Mouse (Mus musculus) ES-Bruce4 (cell line): ENCODE measurements around the gene Get4. TPM values are rescaled to one million over a fixed set of nuclear protein-coding genes. Genes with fewer than 3 reads are reported as not detected.

ENCODE experiments used
- H3K27ac ChIP-seq: 2 replicates; pipeline ENCODE4 v1.5.1; 2012; ENCODE audit warnings: low read length, inconsistent platforms; ENCODE audit not compliant: insufficient read depth
- H3K27me3 ChIP-seq: 2 replicates; pipeline ENCODE4 v1.6.1; 2012; ENCODE audit warnings: mild to moderate bottlenecking, low read length, inconsistent platforms; ENCODE audit not compliant: control insufficient read depth, poor library complexity, insufficient read depth, severe bottlenecking
- H3K36me3 ChIP-seq: 2 replicates; pipeline ENCODE4 v1.6.1; 2012; ENCODE audit warnings: inconsistent platforms, mild to moderate bottlenecking, low read length, moderate library complexity; ENCODE audit not compliant: control insufficient read depth, poor library complexity, insufficient read depth, severe bottlenecking
- H3K4me1 ChIP-seq: one replicate; pipeline ENCODE4 v1.8.1; 2011; ENCODE audit warnings: low read length; ENCODE audit not compliant: control insufficient read depth, insufficient read depth
- H3K4me3 ChIP-seq: 2 replicates; pipeline ENCODE4 v1.5.1; 2011; ENCODE audit warnings: low read depth, mild to moderate bottlenecking, low read length
- H3K9ac ChIP-seq: 2 replicates; pipeline ENCODE4 v1.6.1; 2012; ENCODE audit warnings: low read depth, mild to moderate bottlenecking, inconsistent platforms; ENCODE audit not compliant: poor library complexity, severe bottlenecking
- H3K9me3 ChIP-seq: replicated peaks from 2 replicates; pipeline ENCODE4 v1.6.1; 2012; ENCODE audit warnings: mild to moderate bottlenecking, low read length, inconsistent platforms; ENCODE audit not compliant: control insufficient read depth, poor library complexity, insufficient read depth, severe bottlenecking
- CTCF ChIP-seq: IDR thresholded peaks from one replicate; pipeline ENCODE4 v1.8.1; 2011; ENCODE audit warnings: low read depth, low read length
- EP300 ChIP-seq: IDR thresholded peaks from 2 replicates; pipeline ENCODE4 v1.6.1; 2011; ENCODE audit warnings: low read depth, low read length; ENCODE audit not compliant: insufficient read depth
- POLR2A ChIP-seq: IDR thresholded peaks from one replicate; pipeline ENCODE4 v1.8.1; 2011; ENCODE audit warnings: low read length; ENCODE audit not compliant: insufficient read depth
- polyA plus RNA-seq: library from polyadenylated mRNA; stranded (reverse); fragments of >200 nt; gene quantifications from 2 replicates; pipeline ENCODE4 v1.2.4, GENCODE M21; 2011; ENCODE audit warnings: low read depth; ENCODE audit not compliant: missing spikeins, insufficient read depth, insufficient read length

Get4 gene
- polyA plus RNA-seq, 1 experiment = 55.9 TPM

- no peak overlapping the region for H3K27ac ChIP-seq
- peaks cover 19% of the 10 kb centered on the region for H3K36me3 ChIP-seq
- no peak overlapping the region for H3K9ac ChIP-seq
- H3K4me3 ChIP-seq = no peak overlapping the region
- no peaks in the 10 kb centered on the region for H3K4me1 ChIP-seq
- H3K27me3 ChIP-seq = no peaks in the 10 kb centered on the region
- no peak for TF ChIP-seq CTCF
- no peak for TF ChIP-seq POLR2A
- TF ChIP-seq EP300 = no peak
- peaks cover 5% of the 10 kb centered on the region for H3K9me3 ChIP-seq
Observed at GRCm38 (mm10) chr5:139216774-139217173, 35.4 kb upstream of the Get4 start.

- Histone ChIP-seq H3K4me3 (no peak overlapping the region), H3K4me1 (no peaks in the 10 kb centered on the region), H3K9ac (no peak overlapping the region), H3K36me3 (peaks cover 29% of the 10 kb centered on the region), H3K27ac (no peak overlapping the region), H3K27me3 (no peaks in the 10 kb centered on the region), H3K9me3 (no peaks in the 10 kb centered on the region)
- TF ChIP-seq POLR2A (no peak), CTCF (no peak), EP300 (no peak)
Observed at GRCm38 (mm10) chr5:139220006-139220515, 32.1 kb upstream of the Get4 start.

GRCm38 (mm10) chr5:139220610-139221009, 31.5 kb upstream of the Get4 start:
- no peaks in the 10 kb centered on the region for H3K4me1 ChIP-seq
- no peak overlapping the region for H3K9ac ChIP-seq
- TF ChIP-seq EP300 (no peak), POLR2A (no peak), CTCF (no peak)
- no peaks in the 10 kb centered on the region for H3K27me3 ChIP-seq
- H3K27ac ChIP-seq = no peak overlapping the region
- H3K9me3 ChIP-seq = no peaks in the 10 kb centered on the region
- H3K36me3 ChIP-seq = peaks cover 30% of the 10 kb centered on the region
- H3K4me3 ChIP-seq = no peak overlapping the region

DNA sequence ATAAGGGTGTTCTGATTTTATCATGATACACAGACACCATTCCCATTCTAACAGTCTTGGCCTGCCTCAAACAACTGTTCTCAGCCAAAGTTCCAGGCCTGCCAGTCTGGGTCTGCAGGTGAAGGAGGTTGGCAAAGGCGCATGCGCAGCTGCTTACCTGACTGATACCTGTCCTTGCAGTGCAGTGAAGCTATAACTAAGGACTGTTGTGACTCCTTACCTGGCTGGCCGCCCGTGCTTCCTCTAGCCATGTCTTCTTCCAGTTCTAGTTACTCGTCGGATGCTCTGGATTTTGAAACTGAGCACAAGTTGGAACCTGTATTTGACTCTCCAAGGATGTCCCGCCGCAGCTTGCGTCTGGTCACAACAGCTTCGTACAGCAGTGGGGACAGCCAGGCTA, 28.8 kb upstream of the Get4 start:
- H3K9ac ChIP-seq = no peak overlapping the region
- no peaks in the 10 kb centered on the region for H3K4me1 ChIP-seq
- no peaks in the 10 kb centered on the region for H3K9me3 ChIP-seq
- peaks cover 43% of the 10 kb centered on the region for H3K36me3 ChIP-seq
- no peak overlapping the region for H3K27ac ChIP-seq
- no peak overlapping the region for H3K4me3 ChIP-seq
- TF ChIP-seq POLR2A = no peak
- no peak for TF ChIP-seq CTCF
- no peaks in the 10 kb centered on the region for H3K27me3 ChIP-seq

- no peaks in the 10 kb centered on the region for H3K4me1 ChIP-seq
- no peak overlapping the region for H3K4me3 ChIP-seq
- no peak overlapping the region for H3K27ac ChIP-seq
- H3K9me3 ChIP-seq = no peaks in the 10 kb centered on the region
- no peaks in the 10 kb centered on the region for H3K27me3 ChIP-seq
- H3K36me3 ChIP-seq = peaks cover 41% of the 10 kb centered on the region
- TF ChIP-seq EP300 (no peak), CTCF (no peak), POLR2A (no peak)
- H3K9ac ChIP-seq = no peak overlapping the region
Observed at GRCm38 (mm10) chr5:139227236-139227635, 24.9 kb upstream of the Get4 start.

DNA sequence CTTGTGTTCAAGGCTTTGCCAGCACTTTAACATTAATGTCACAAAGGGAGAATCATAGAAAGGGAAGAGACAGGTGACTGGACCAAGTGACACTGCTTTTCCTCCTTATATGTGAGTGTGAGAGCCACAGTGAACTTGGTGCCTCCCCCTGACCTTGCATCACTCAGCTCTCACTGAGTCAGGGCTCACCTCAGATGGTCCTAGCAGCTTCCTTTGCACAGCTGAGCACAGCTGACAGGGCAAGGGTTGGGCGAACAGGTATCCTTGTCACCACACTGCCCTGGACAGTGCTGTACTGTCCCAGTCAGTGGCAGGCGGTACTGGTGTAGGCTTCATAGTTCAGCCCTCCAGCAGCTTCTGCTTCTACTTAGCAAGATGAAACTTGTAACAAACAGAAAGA, 24.5 kb upstream of the Get4 start:
- Histone ChIP-seq H3K27me3 (no peaks in the 10 kb centered on the region), H3K9ac (no peak overlapping the region), H3K27ac (no peak overlapping the region), H3K9me3 (no peaks in the 10 kb centered on the region), H3K4me3 (no peak overlapping the region), H3K36me3 (peaks cover 41% of the 10 kb centered on the region), H3K4me1 (no peaks in the 10 kb centered on the region)
- TF ChIP-seq EP300 = no peak
- no peak for TF ChIP-seq CTCF
- TF ChIP-seq POLR2A = no peak
